Mouse (Mus musculus) lung, embryonic 15.5 days (tissue): ENCODE results near the gene Cpeb4. TPM values are rescaled to one million over a fixed set of nuclear protein-coding genes. Genes with fewer than 3 reads are reported as not detected.

Experiments used
- ATAC-seq: fragments of 200-750 bp; cut with Nextera tagmentation; 2 replicates; pipeline ENCODE4 v1.8.0; 2017; ENCODE audit warnings: moderate number of reproducible peaks, borderline replicate concordance; ENCODE audit not compliant: low FRiP score, low TSS enrichment; ENCODE audit errors: extremely low read depth
- H3K27ac ChIP-seq: fragments of 300-500 bp; sonication (generic); 2 replicates; pipeline ENCODE4 v1.5.1; 2015; ENCODE audit warnings: moderate library complexity, mild to moderate bottlenecking, inconsistent platforms
- H3K27me3 ChIP-seq: fragments of 300-500 bp; sonication (generic); 2 replicates; pipeline ENCODE4 v1.6.1; 2015; ENCODE audit warnings: inconsistent platforms
- H3K36me3 ChIP-seq: fragments of 300-500 bp; sonication (generic); 2 replicates; pipeline ENCODE4 v1.6.1; 2015; ENCODE audit warnings: inconsistent platforms
- H3K4me1 ChIP-seq: fragments of 300-500 bp; sonication (generic); 2 replicates; pipeline ENCODE4 v1.6.1; 2015; ENCODE audit warnings: inconsistent platforms
- H3K4me2 ChIP-seq: fragments of 300-500 bp; sonication (generic); 2 replicates; pipeline ENCODE4 v1.6.1; 2015; ENCODE audit warnings: inconsistent platforms, mild to moderate bottlenecking, moderate library complexity
- H3K4me3 ChIP-seq: fragments of 300-500 bp; sonication (generic); 2 replicates; pipeline ENCODE4 v1.5.1; 2015; ENCODE audit warnings: mild to moderate bottlenecking, inconsistent platforms
- H3K9ac ChIP-seq: fragments of 300-500 bp; sonication (generic); 2 replicates; pipeline ENCODE4 v1.6.1; 2015; ENCODE audit warnings: inconsistent platforms
- H3K9me3 ChIP-seq: fragments of 300-500 bp; sonication (generic); 2 replicates; pipeline ENCODE4 v1.6.1; 2016; ENCODE audit warnings: inconsistent platforms
- WGBS: fragments of 180-500 bp; shearing (Covaris S2); methylation state at CpG from one replicate; pipeline ENCODE4 v1.1.7; 2015; 5-methylcytosine and 5-hydroxymethylcytosine counted together
- polyA plus RNA-seq: library from polyadenylated mRNA; unstranded; fragments of >200 nt; fragmentation: Nextera tagmentation; extraction: Ambion mirVana; gene quantifications from 2 replicates; pipeline ENCODE4 v1.2.1, GENCODE M21; 2015

Cpeb4 gene
- polyA plus RNA-seq, 1 experiment from 2014 or later: 3.3 TPM

DNA sequence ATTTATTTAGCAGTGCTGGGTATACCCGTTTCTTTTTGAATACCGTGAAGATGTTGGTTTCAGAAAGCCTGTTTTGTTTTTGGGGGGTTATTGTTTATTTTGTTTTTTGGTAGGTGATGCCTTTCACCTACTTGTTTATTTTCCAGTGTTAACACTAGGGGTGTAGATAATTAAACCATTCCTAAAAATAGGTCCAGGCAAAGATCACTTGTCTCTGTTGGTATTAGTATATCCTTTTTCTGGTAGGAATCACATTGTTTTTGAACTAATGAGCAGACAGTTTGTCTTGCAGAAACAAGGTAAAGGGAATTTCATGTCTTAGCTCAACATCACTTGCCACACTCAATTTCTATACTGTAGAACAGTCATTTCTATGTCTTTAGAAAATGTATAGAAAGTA lies 2.1 kb downstream of the Cpeb4 start:
- H3K36me3 ChIP-seq: no peaks in the 10 kb centered on the region
- no peak overlapping the region for H3K9ac ChIP-seq
- no peaks in the 10 kb centered on the region for H3K27me3 ChIP-seq
- H3K4me2 ChIP-seq: peak overlapping the region; percentile 51
- WGBS: 39% methylated on average over 2 of the region's 2 CpGs
- ATAC-seq: no peak
- H3K4me3 ChIP-seq: peak overlapping the region; percentile 28
- H3K27ac ChIP-seq: no peak overlapping the region
- peaks cover 31% of the 10 kb centered on the region for H3K4me1 ChIP-seq
- H3K9me3 ChIP-seq: no peaks in the 10 kb centered on the region

DNA sequence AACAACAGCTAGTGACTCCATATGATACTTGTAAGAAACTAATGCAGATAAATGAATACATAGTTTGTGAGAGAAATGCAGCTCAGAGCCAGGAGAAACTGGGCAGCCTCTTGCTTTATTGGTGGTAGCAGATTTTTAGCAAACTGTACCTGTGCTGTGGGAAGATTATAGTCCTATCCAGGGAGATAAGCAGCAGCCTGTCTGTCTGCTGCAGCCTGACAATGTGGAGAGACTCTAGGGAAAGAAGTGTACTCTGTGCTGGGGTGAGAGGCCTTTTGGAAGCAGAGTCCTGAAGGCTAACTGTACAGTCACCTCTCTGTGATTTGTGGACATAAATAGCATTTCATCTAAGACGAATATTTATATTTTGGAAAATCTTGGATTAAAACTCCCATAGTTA lies 11.7 kb downstream of the Cpeb4 start:
- H3K9me3 ChIP-seq: no peaks in the 10 kb centered on the region
- H3K36me3 ChIP-seq: no peaks in the 10 kb centered on the region
- H3K4me2 ChIP-seq: no peak overlapping the region
- H3K4me1 ChIP-seq: no peaks in the 10 kb centered on the region
- no peak for ATAC-seq
- no peak overlapping the region for H3K4me3 ChIP-seq
- H3K27ac ChIP-seq: no peak overlapping the region
- no peaks in the 10 kb centered on the region for H3K27me3 ChIP-seq
- WGBS: 70% methylated on average over 1 of the region's 1 CpGs
- H3K9ac ChIP-seq: no peak overlapping the region

DNA sequence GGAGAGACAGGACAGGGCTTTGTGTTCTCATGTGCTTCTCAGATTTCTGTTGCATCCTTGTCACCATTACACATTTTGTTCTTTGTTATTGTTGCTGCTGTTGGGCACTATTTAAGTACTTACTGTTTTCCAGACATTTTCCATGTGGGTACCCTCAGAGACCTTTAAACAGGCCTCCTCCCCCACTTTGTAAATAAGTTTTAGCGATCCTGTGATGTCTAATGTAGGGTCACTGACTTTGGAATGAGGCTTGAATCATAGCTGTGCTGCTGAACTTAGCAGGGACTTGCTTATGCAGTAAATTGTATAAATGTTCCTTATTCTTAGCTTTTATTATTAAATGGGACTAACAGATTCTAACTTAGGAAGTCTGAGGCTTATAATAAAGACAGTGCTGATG lies 13.8 kb downstream of the Cpeb4 start:
- Histone ChIP-seq H3K27ac (no peak overlapping the region), H3K4me1 (no peaks in the 10 kb centered on the region), H3K9me3 (no peaks in the 10 kb centered on the region), H3K4me2 (no peak overlapping the region), H3K27me3 (no peaks in the 10 kb centered on the region), H3K36me3 (no peaks in the 10 kb centered on the region), H3K4me3 (no peak overlapping the region), H3K9ac (no peak overlapping the region)
- WGBS: 57% methylated on average over 1 of the region's 1 CpGs
- ATAC-seq: no peak

DNA sequence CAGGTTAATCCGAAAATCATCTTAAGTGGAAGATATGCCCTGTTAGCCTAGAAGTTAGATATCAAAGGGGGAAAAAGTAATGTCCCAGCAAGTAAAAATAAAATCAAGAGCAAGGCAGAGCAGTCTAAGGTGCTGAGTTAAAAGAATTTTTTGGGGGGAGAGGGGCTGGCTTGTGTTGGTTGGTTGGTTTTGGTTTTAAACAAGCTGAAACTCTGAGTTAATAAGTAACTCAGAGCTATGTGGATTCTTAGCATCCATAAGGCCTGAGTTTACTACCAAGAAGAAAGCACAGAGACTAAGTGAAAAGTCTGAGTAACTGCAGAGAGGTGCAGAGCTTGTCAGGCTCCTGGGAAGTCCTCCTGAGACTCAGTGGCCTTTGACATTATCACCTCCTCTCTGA lies 16.2 kb downstream of the Cpeb4 start:
- Histone ChIP-seq H3K9me3 (no peaks in the 10 kb centered on the region), H3K27ac (no peak overlapping the region), H3K27me3 (no peaks in the 10 kb centered on the region), H3K4me1 (peaks cover 2% of the 10 kb centered on the region; the same call in 1 of the 2 replicates), H3K9ac (no peak overlapping the region), H3K36me3 (no peaks in the 10 kb centered on the region), H3K4me3 (no peak overlapping the region), H3K4me2 (no peak overlapping the region)
- no peak for ATAC-seq
- 78% methylated on average over 1 of the region's 1 CpGs for WGBS

DNA sequence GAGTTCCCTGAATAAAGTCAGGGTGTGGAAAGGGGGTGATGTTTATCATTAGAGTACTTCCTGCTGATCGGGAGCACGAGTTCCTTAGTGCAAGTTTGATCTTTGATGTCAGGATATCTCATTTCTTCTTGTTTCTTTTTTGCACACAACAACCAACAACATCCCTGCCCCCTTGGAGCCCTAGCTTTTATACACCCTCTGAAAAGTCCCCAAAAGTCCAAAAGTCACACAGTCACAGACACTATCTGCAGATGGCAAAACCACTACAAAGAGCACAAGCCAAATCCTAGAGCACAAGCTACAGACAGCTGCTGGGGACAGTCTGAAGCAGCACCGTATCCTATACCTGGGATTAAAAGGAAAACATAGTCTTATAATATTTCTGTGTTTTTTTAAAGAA lies 20.1 kb downstream of the Cpeb4 start:
- Histone ChIP-seq H3K4me2 (no peak overlapping the region), H3K4me1 (peaks cover 2% of the 10 kb centered on the region; the same call in 1 of the 2 replicates), H3K9me3 (no peaks in the 10 kb centered on the region), H3K9ac (no peak overlapping the region), H3K36me3 (no peaks in the 10 kb centered on the region), H3K27ac (no peak overlapping the region), H3K4me3 (no peak overlapping the region), H3K27me3 (no peaks in the 10 kb centered on the region)
- 34% methylated on average over 3 of the region's 3 CpGs for WGBS
- ATAC-seq: no peak

DNA sequence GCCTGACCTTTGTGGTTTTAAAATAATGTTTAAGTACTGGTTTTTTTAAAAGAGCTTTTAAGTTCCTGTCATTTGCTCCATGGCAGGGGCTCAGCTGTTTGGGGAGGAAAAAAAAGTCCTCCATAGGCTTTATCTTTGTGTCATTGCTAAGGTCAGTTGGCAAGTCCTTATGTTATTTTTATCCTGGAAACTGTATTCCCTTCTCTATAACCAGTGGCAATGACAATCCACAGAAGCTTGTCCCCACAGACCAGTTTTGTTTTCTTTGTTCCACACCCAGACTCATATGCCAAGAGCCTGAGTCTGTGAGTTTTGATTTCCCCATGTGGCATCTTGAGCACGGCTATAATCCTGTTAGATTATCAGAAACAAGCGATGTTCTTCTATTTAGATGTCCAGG lies 21.6 kb downstream of the Cpeb4 start:
- no peaks in the 10 kb centered on the region for H3K36me3 ChIP-seq
- H3K9ac ChIP-seq: no peak overlapping the region
- H3K27me3 ChIP-seq: no peaks in the 10 kb centered on the region
- H3K4me1 ChIP-seq: peaks cover 2% of the 10 kb centered on the region; the same call in 1 of the 2 replicates
- 81% methylated on average over 2 of the region's 2 CpGs for WGBS
- no peaks in the 10 kb centered on the region for H3K9me3 ChIP-seq
- H3K4me3 ChIP-seq: no peak overlapping the region
- H3K27ac ChIP-seq: no peak overlapping the region
- ATAC-seq: no peak
- no peak overlapping the region for H3K4me2 ChIP-seq

DNA sequence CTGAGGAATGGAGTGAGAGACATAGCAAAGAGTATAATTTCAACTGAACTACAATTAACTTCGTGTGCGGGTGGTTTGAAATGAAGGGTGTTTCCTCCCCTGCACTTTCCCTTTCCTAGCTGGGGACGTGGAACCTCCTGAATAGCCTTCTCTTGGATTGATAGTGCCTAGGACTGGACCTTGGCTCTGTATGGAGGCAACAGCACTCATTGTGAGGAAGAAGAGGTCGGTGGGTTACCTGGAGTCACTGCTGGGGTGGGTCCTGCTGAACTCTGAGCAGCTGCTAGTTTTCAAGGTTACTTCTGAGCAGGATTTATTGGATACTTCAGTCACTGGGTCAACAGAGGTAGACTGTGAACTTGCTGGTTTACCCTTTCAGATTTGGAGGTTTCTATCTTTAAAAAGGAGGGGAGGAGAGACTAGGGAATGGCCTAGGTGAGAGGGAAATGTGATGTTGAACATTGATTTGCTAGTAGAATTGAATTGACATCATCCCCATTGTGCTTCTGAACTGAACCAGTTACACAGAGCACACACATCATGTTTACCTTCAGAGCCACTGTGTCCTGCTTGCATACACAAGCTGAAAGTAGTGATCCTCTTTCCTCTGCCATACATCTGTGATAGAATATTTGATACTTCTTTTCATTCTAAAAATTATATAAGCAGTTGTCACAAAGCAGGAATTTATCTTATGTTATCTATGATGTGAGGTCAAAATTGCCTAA lies 24.2 kb downstream of the Cpeb4 start:
- Histone ChIP-seq H3K4me3 (no peak overlapping the region), H3K9ac (no peak overlapping the region), H3K4me1 (peaks cover 2% of the 10 kb centered on the region; the same call in 1 of the 2 replicates), H3K27me3 (no peaks in the 10 kb centered on the region), H3K4me2 (no peak overlapping the region), H3K27ac (no peak overlapping the region), H3K9me3 (no peaks in the 10 kb centered on the region), H3K36me3 (no peaks in the 10 kb centered on the region)
- 67% methylated on average over 4 of the region's 4 CpGs for WGBS
- no peak for ATAC-seq

DNA sequence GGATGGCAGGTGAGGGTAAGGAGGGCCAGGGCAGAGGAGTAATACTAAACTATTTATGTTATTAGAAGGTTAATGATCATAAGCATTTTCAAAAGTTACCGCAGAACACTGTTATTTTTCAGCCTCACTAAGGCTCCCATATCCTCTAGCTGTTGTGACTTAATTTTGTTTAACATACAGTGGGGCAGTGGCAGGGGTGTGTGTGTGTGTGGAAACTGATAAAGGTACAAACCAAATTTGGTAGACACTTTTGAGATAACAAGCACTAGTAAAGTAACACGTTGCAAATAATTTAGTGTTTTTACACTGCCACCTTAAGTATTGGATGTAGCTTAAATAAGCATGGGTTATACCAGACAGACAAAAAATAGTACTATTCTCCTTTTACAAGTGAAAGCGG lies 24.9 kb downstream of the Cpeb4 start:
- WGBS: 71% methylated on average over 3 of the region's 3 CpGs
- no peak overlapping the region for H3K4me3 ChIP-seq
- peaks cover 2% of the 10 kb centered on the region; the same call in 1 of the 2 replicates for H3K4me1 ChIP-seq
- no peak overlapping the region for H3K9ac ChIP-seq
- ATAC-seq: no peak
- no peak overlapping the region for H3K4me2 ChIP-seq
- no peaks in the 10 kb centered on the region for H3K9me3 ChIP-seq
- no peaks in the 10 kb centered on the region for H3K36me3 ChIP-seq
- no peak overlapping the region for H3K27ac ChIP-seq
- no peaks in the 10 kb centered on the region for H3K27me3 ChIP-seq

DNA sequence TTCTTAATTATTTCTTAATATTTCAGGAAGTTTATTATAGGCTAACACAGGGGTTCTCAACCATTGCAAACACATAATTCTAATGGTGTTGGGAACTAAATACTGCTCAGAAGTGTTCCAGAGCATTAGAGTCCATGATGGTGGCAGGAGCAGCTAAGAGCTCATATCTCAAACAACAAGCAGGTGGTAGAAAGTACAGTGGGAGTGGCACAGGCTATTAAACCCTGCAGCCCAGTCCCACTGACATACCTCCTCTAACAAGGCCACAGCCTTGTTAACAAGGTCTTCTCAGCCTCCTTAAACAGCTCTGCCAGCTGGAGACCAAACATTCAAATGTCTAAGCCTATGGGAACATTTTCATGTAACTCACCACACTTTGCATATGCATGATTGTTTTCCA lies 27.2 kb downstream of the Cpeb4 start:
- no peak overlapping the region for H3K4me2 ChIP-seq
- ATAC-seq: no peak
- no peak overlapping the region for H3K9ac ChIP-seq
- H3K27ac ChIP-seq: no peak overlapping the region
- no peaks in the 10 kb centered on the region for H3K9me3 ChIP-seq
- H3K36me3 ChIP-seq: no peaks in the 10 kb centered on the region
- H3K27me3 ChIP-seq: no peaks in the 10 kb centered on the region
- no peak overlapping the region for H3K4me3 ChIP-seq
- H3K4me1 ChIP-seq: 0 out of 2 replicates have a peak, but pooled peaks cover 5% of the 10 kb centered on the region

DNA sequence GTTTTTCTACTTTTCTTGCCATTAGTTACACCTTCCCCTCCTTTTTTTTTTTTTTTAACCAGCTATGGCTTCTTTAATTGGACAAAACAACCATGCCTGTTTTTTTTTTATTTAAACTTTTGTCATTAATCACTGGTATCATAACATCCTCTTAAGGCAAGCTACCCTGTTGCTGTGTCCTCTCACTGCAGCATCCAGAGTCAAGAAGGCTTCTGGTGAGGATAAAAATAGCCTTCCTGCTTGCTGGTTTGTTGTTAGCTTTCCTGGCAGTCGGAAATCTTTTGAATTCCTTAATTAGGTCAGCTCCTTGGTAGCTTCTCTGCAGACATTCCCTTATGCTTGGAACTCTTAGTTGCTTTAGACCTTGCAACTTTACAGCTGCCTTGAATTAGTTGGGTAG lies 28.7 kb downstream of the Cpeb4 start:
- Histone ChIP-seq H3K4me1 (0 out of 2 replicates have a peak, but pooled peaks cover 5% of the 10 kb centered on the region), H3K36me3 (no peaks in the 10 kb centered on the region), H3K4me2 (no peak overlapping the region), H3K4me3 (no peak overlapping the region), H3K27me3 (no peaks in the 10 kb centered on the region), H3K27ac (no peak overlapping the region), H3K9me3 (no peaks in the 10 kb centered on the region), H3K9ac (no peak overlapping the region)
- no peak for ATAC-seq
- WGBS: 3% methylated on average over 1 of the region's 1 CpGs

DNA sequence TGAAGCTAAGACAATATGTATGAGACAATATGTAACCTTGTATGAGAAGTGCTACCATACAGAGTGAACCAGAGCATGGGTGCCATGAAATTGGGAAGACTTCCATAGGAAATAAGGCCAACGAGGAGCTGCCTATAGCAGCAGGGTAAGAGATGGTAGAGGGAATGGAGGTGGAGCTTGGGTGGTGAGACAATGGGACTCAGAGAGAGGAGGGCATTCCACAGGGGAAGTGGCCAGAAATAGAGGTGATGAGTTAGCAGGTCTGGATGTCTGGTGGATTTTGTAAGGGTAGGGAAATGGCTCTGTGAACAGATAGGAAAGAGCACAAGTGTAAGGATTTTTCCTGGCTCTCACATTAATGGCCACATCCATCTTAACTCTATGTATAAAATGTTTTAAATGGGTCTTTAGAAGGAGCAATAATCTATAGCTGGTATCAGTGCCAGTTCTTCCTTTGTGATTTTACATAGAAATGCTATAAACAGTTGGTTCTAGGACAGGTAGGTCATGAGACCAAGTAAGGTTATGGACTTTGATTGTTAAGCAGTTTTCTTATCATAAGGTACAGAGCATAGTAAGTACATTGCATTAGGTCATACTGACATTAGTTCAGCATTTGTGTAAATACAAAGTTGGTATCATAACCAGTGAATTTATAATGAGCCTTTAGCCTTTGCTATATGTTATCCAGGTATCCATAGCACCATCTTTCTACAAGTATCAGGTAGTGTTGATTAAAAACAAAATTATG lies 30.4 kb downstream of the Cpeb4 start:
- H3K9ac ChIP-seq: no peak overlapping the region
- H3K27ac ChIP-seq: no peak overlapping the region
- no peaks in the 10 kb centered on the region for H3K36me3 ChIP-seq
- 62% methylated on average over 1 of the region's 1 CpGs for WGBS
- H3K27me3 ChIP-seq: no peaks in the 10 kb centered on the region
- H3K4me1 ChIP-seq: 0 out of 2 replicates have a peak, but pooled peaks cover 5% of the 10 kb centered on the region
- no peak for ATAC-seq
- no peak overlapping the region for H3K4me3 ChIP-seq
- H3K9me3 ChIP-seq: no peaks in the 10 kb centered on the region
- no peak overlapping the region for H3K4me2 ChIP-seq

DNA sequence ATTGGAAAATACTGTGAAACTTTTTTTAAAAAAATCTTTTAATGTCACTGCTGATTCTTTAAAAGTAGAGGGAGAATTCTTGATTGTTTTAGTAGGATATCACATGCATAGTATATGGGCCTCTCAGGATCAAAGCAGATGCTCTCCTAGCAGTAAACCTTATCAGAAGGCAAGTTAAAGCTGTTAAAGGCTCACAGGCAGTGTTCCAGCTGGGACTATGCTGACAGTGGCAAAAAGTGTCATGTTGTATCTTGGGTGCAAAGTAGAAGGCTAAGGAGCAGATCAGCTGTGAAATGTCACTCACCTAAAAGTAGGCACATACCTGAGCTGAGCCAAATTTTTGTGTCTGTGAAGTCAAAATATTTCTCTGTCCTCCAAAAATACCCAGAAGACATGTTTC lies 34.5 kb downstream of the Cpeb4 start:
- no peak for ATAC-seq
- Histone ChIP-seq H3K4me2 (no peak overlapping the region), H3K9me3 (no peaks in the 10 kb centered on the region), H3K4me3 (no peak overlapping the region), H3K36me3 (no peaks in the 10 kb centered on the region), H3K27ac (no peak overlapping the region), H3K27me3 (no peaks in the 10 kb centered on the region), H3K4me1 (0 out of 2 replicates have a peak, but pooled peaks cover 5% of the 10 kb centered on the region), H3K9ac (no peak overlapping the region)
